Mouse (Mus musculus) left cerebral cortex, postnatal 14 days (tissue): ENCODE data around the gene Msto1. TPM values are rescaled to one million over a fixed set of nuclear protein-coding genes. Genes with fewer than 3 reads are reported as not detected.
"Not testable (repeated sequence)": the region's sequence is repeated elsewhere in the genome, so short reads cannot be mapped to it uniquely, and the experiment has no call there.

Source experiments
- DNase-seq, 2 experiments: peaks; one replicate each; pipeline ENCODE4 v3.0.0; 2021 to 2022; ENCODE audit warnings: low spot score in 2 of 2, mixed read lengths in 1 of 2
- intact Hi-C: fragments of 180-260 bp; cut with DNase I; formaldehyde crosslinking; loops from one replicate; pipeline ENCODE4 v1.15.1; 2025
- total RNA-seq, 2 experiments: library from RNA; stranded (reverse); gene quantifications; 2 replicates each; pipeline ENCODE4 v1.2.3; 2021

Gene Msto1
- total RNA-seq, 2 experiments from 2014 or later: 22.8 to 28.7 TPM

GRCm38 (mm10) chr3:88906393-88907159 lies 7.2 kb downstream of the Msto1 start:
- no peak for DNase-seq
- intact Hi-C loops: no loop called here

- intact Hi-C loops: no loop called here
- no peak for DNase-seq
These were observed 8.1 kb downstream of the Msto1 start for GRCm38 (mm10) chr3:88905741-88906140.

- DNase-seq: peak in 1 of 2 experiments; percentile 62
- intact Hi-C loops: no loop called here
These were observed 8.6 kb downstream of the Msto1 start for GRCm38 (mm10) chr3:88905209-88905608.

GRCm38 (mm10) chr3:88904803-88905202 lies 9.0 kb downstream of the Msto1 start:
- intact Hi-C loops: no loop called here
- no peak for DNase-seq

- intact Hi-C loops, DNase-seq: not testable (repeated sequence)
These were observed 20.8 kb downstream of the Msto1 start for GRCm38 (mm10) chr3:88893011-88893410.

- intact Hi-C loops: not testable (repeated sequence)
These were observed 31.3 kb downstream of the Msto1 start for GRCm38 (mm10) chr3:88882536-88882935.

GRCm38 (mm10) chr3:88868449-88868848 lies 45.4 kb downstream of the Msto1 start:
- intact Hi-C loops, DNase-seq: not testable (repeated sequence)

More at GRCm38 (mm10) chr3:88882536-88882935, 31.3 kb downstream of the Msto1 start:
- not testable (repeated sequence) for DNase-seq

- DNase-seq, intact Hi-C loops: not testable (repeated sequence)
These were observed 46.6 kb downstream of the Msto1 start for GRCm38 (mm10) chr3:88867177-88867576.

- intact Hi-C loops: not testable (repeated sequence)
These were observed 47.1 kb downstream of the Msto1 start for GRCm38 (mm10) chr3:88866735-88867134.

GRCm38 (mm10) chr3:88862129-88862528 lies 51.7 kb downstream of the Msto1 start:
- DNase-seq: no peak
- intact Hi-C loops: no loop called here

More at GRCm38 (mm10) chr3:88866735-88867134, 47.1 kb downstream of the Msto1 start:
- DNase-seq: not testable (repeated sequence)

- intact Hi-C loops: no loop called here
- DNase-seq: no peak
These were observed 58.0 kb downstream of the Msto1 start for GRCm38 (mm10) chr3:88855837-88856236.

Other genes with a start within 250 kb of the Msto1 start
- gene Khdc4, start 228.2 kb downstream of the Msto1 start, total RNA-seq: 10 to 100 TPM; 53.6 to 55.1 TPM
- gene Rit1, start 197.2 kb downstream of the Msto1 start, total RNA-seq: 10 to 100 TPM; 45.5 to 47.8 TPM
- 100 to 1,000 TPM; 491 to 530 TPM for gene Syt11, start 138.8 kb downstream of the Msto1 start, total RNA-seq
- gene Gon4l, start 78.8 kb downstream of the Msto1 start, total RNA-seq: 10 to 100 TPM; 41.6 to 42.3 TPM
- 10 to 100 TPM; 64.0 to 66.9 TPM for gene Ash1l, start 36.6 kb upstream of the Msto1 start, total RNA-seq
- 100 to 1,000 TPM; 109 to 111 TPM for gene Dap3, start 37.2 kb upstream of the Msto1 start, total RNA-seq
- gene Rusc1, start 179.3 kb upstream of the Msto1 start, total RNA-seq: 100 to 1,000 TPM; 205 to 214 TPM
- gene Gm43738, start 187.1 kb upstream of the Msto1 start, total RNA-seq: not detected
- gene Fdps, start 188.0 kb upstream of the Msto1 start, total RNA-seq: 100 to 1,000 TPM in 1 of 2 experiments, 10 to 100 TPM in 1; 97.9 to 102 TPM
- not detected for gene Pklr, start 222.1 kb upstream of the Msto1 start, total RNA-seq
- 10 to 100 TPM; 20.4 to 25.1 TPM for gene Hcn3, start 246.2 kb upstream of the Msto1 start, total RNA-seq